Mouse (Mus musculus) skeletal muscle tissue, adult 2 months (tissue): ENCODE results near the gene Gm13271.
"Not testable (repeated sequence)": the region's sequence is repeated elsewhere in the genome, so short reads cannot be mapped to it uniquely, and the experiment has no call there.

Experiments used
- DNase-seq: peaks from one replicate; pipeline ENCODE4 v3.0.0-alpha.2; 2012; ENCODE audit warnings: low read depth, low spot score

The Gm13271 gene

GRCm38 (mm10) chr4:88754818-88755340, at the start of gene Gm13271:
Gm13271 (plus strand) TSS chr4:88754868.
- DNase-seq: not testable (repeated sequence)

GRCm38 (mm10) chr4:88705924-88706323, 48.7 kb upstream of the Gm13271 start:
- DNase-seq: no peak

- no peak for DNase-seq
These were observed 47.4 kb upstream of the Gm13271 start for GRCm38 (mm10) chr4:88707128-88707826.

- DNase-seq: no peak
These were observed 40.4 kb upstream of the Gm13271 start for GRCm38 (mm10) chr4:88714281-88714680.

- peak; percentile 89 for DNase-seq
These were observed 39.6 kb upstream of the Gm13271 start for GRCm38 (mm10) chr4:88715059-88715458.

DNA sequence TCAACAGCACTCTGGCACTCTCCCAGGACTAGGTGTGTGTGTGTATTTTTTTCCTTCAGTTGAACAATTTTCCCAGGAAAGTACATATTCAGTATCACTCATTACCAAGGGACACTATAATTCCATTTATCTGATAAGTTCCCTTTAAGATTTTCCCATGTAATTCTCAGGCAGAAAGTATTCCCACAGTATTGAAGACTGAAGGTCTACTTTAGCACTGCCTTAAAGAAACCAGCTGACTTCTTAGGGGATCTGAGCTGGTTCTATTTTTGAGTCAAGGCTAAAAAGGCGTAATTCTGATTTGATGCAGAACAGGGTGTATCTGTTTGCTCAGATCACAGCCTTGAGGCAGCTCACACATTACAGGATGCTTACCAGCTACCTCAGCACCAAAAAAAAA, 36.0 kb upstream of the Gm13271 start:
- DNase-seq: no peak

GRCm38 (mm10) chr4:88721791-88722721, 32.6 kb upstream of the Gm13271 start, which contains the start of the genes Gm26566 and Klhl9:
Gm26566 (plus strand) TSS chr4:88721805.
Klhl9 (minus strand) TSS chr4:88722465.
- DNase-seq: peak; percentile 96

GRCm38 (mm10) chr4:88723497-88724090, 31.1 kb upstream of the Gm13271 start:
- no peak for DNase-seq

DNA sequence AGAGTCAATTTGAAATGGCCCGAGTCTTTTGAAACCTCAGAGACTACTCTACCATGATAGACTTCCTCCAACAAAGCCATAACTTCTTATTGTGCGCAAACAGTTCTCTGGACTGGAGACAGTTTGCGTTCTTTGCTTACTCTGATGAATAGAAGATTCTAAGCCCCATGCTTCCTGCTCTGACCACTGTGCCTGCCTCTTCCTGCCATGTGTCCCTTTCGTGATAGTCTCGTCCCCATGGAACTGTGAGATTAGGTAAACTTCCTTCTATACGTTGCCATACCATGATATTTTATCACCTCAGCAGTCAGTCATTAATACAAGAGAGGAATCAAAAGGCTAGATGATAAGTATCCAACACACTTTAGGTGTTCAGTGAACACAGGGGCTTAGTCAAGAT, 27.9 kb upstream of the Gm13271 start:
- no peak for DNase-seq

- DNase-seq: no peak
These were observed 27.3 kb upstream of the Gm13271 start for GRCm38 (mm10) chr4:88727324-88727723.

- peak; percentile 52 for DNase-seq
These were observed 16.2 kb upstream of the Gm13271 start for GRCm38 (mm10) chr4:88738480-88738879.

GRCm38 (mm10) chr4:88739036-88739435, 15.6 kb upstream of the Gm13271 start:
- no peak for DNase-seq

- DNase-seq: no peak
These were observed 13.2 kb upstream of the Gm13271 start for GRCm38 (mm10) chr4:88741426-88741825.

DNA sequence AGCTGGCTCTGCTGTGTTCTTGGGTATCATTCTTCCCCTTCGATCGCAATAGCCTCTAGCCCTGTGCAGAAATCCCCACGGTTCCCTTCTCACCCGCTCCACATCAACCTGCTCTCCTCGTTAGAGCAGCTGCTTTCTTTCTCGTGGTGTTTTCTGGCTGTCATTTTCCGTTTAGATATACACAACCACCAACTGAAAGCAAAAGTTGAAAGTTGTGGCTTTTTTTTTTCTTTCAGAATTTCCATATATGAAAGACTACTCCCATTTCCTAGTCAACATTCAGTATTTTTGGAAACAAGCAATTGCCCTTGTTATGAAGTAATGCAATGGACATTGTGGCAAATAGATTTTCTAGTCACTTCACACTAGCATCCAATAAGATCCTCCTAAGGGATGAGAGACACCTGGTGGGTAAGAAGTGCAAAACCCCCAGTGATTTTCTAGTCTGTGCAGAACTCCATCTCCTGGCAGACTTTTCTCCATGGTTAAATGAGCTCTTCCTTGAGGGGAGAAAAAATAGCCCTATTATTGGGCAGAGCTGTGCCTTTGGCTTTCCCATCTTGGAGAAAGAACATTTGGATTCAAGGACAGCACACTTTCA, 11.8 kb upstream of the Gm13271 start:
- no peak for DNase-seq

GRCm38 (mm10) chr4:88744207-88744606, 10.5 kb upstream of the Gm13271 start:
- no peak for DNase-seq

GRCm38 (mm10) chr4:88749926-88750325, 4.7 kb upstream of the Gm13271 start:
- no peak for DNase-seq

DNA sequence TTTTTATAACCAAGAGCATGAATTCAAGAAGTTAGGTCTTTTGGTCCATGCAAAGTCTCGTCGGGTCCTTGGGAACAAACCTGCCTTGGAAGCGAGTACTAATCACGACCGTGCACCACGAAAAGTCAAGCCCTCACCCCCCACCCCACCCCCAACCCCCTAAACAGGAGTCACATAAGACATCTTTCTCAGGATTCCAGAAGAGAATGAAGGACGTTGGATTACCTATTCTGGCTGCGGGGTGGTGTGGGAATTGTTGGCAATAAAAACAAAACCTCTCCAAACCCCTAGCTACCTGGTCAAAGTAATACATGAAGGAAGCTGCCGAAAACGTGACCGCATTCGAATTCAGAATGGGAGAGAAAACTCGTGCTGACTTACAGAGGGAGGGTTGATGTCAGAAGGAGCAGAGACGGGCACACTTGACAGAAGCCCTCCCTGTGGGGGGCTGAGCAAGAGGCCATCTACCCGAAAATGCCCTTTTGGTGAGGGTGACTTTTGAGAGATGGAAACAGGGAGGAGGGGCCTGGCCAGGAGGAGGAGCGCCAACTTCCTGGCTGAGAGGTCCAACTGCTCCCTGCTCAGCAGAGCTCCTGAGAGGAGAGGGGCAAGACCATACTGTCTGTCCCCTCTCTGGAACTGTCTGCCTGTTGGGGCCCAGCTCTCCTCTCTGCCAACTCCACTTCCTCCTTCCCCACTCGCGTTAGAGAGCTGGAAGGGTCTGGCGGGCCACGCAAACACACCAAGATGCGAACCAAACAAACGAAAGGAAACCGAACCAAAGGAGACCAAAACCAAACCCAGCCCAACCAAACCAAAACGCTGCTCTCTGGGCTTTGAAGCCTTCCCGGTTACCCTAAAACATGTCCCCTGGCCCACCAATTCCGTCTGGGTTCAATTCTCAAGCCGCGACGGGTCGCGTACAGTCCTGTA, 2.2 kb downstream of the Gm13271 start:
- DNase-seq: peak; percentile 7

GRCm38 (mm10) chr4:88757628-88758031, 3.0 kb downstream of the Gm13271 start:
- peak; percentile 88 for DNase-seq

GRCm38 (mm10) chr4:88758751-88759150, 4.1 kb downstream of the Gm13271 start:
- not testable (repeated sequence) for DNase-seq

DNA sequence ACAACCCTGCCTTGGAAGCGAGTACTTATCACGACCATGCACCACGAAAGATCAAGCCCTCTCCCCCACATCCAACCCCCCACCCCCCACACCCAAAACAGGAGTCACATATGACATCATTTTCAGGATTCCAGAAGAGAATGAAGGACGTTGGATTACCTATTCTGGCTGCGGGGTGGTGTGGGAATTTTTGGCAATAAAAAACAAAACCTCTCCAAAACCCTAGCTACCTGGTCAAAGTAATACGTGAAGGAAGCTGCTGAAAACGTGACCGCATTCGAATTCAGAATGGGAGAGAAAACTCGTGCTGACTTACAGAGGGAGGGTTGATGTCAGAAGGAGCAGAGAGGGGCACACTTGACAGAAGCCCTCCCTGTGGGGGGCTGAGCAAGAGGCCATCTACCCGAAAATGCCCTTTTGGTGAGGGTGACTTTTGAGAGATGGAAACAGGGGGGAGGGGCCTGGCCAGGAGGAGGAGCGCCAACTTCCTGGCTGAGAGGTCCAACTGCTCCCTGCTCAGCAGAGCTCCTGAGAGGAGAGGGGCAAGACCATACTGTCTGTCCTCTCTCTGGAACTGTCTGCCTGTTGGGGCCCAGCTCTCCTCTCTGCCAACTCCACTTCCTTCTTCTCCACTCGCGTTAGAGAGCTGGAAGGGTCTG, 5.1 kb downstream of the Gm13271 start, which contains the start of gene Gm13283:
Gm13283 (plus strand) TSS at position 510 of the 659 bp plus-strand sequence.
- DNase-seq: not testable (repeated sequence)
